Mouse (Mus musculus) lung, embryonic 14.5 days (tissue): ENCODE data around the gene Myo1g. TPM values are rescaled to one million over a fixed set of nuclear protein-coding genes. Genes with fewer than 3 reads are reported as not detected.
A peak's percentile ranks its signal among the peaks of the same experiment; 100 is the strongest.

Source experiments
- ATAC-seq: fragments of 200-750 bp; cut with Nextera tagmentation; 2 replicates; pipeline ENCODE4 v1.8.0; 2017; ENCODE audit warnings: mild to moderate bottlenecking, moderate TSS enrichment, moderate library complexity; ENCODE audit not compliant: insufficient read depth
- DNase-seq: peaks from one replicate; pipeline ENCODE4 v3.0.0-alpha.2; 2015
- H3K27ac ChIP-seq: fragments of 300-500 bp; sonication (generic); 2 replicates; pipeline ENCODE4 v1.5.1; 2014; ENCODE audit warnings: low read depth, mild to moderate bottlenecking, moderate library complexity
- H3K27me3 ChIP-seq: fragments of 300-500 bp; sonication (generic); 2 replicates; pipeline ENCODE4 v1.6.1; 2014; ENCODE audit warnings: low read length, control low read depth; ENCODE audit not compliant: insufficient read depth
- H3K36me3 ChIP-seq: fragments of 300-500 bp; sonication (generic); 2 replicates; pipeline ENCODE4 v1.6.1; 2014; ENCODE audit warnings: control low read depth; ENCODE audit not compliant: insufficient read depth
- H3K4me1 ChIP-seq: fragments of 300-500 bp; sonication (generic); 2 replicates; pipeline ENCODE4 v1.6.1; 2014; ENCODE audit warnings: antibody characterized with exemption, control low read depth; ENCODE audit not compliant: insufficient read depth
- H3K4me2 ChIP-seq: fragments of 300-500 bp; sonication (generic); 2 replicates; pipeline ENCODE4 v1.6.1; 2014; ENCODE audit warnings: mild to moderate bottlenecking
- H3K4me3 ChIP-seq: fragments of 300-500 bp; sonication (generic); 2 replicates; pipeline ENCODE4 v1.5.1; 2014; ENCODE audit warnings: low read depth, low read length
- H3K9ac ChIP-seq: fragments of 300-500 bp; sonication (generic); 2 replicates; pipeline ENCODE4 v1.6.1; 2014
- H3K9me3 ChIP-seq: fragments of 300-500 bp; sonication (generic); 2 replicates; pipeline ENCODE4 v1.6.1; 2016; ENCODE audit warnings: low read depth, low read length, control low read depth
- CTCF ChIP-seq: IDR thresholded peaks from 2 replicates; pipeline ENCODE4 v1.5.1; 2016; ENCODE audit warnings: antibody characterized with exemption, low read depth
- WGBS: fragments of 180-500 bp; shearing (Covaris S2); extraction: QIAGEN DNeasy Blood & Tissue Kit; methylation state at CpG from one replicate; pipeline ENCODE4 v1.1.7; 2014; 5-methylcytosine and 5-hydroxymethylcytosine counted together
- polyA plus RNA-seq: library from polyadenylated mRNA; unstranded; fragments of >200 nt; fragmentation: Nextera tagmentation; extraction: Ambion mirVana; gene quantifications from 2 replicates; pipeline ENCODE4 v1.2.1, GENCODE M21; 2014

The Myo1g gene
- polyA plus RNA-seq, 1 experiment from 2014 or later = 1.2 TPM

DNA sequence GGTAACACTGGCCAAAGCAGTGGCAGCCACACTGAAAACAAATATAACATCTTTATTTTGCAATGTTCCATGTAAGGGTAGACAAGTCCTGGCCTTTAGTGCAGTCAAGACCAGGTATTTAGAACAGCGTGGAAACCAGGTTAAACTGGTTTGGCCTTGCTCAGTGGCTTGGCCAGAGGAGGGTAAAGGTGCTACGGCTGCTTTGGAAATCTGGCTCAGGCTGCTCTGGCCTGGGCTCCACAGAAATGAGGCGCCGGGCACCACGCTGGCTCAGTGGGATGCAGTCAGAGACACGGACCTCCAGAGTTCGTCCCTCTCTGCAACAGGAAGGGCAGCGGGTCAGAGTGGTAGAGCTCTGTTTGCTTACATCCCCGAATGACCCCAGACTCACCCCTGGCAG is 14.2 kb downstream of the Myo1g start:
- DNase-seq (no peak), ATAC-seq (no peak)
- Histone ChIP-seq H3K4me2 (no peak overlapping the region), H3K27ac (no peak overlapping the region), H3K27me3 (no peaks in the 10 kb centered on the region), H3K4me3 (no peak overlapping the region), H3K36me3 (no peaks in the 10 kb centered on the region), H3K9ac (no peak overlapping the region), H3K9me3 (no peaks in the 10 kb centered on the region), H3K4me1 (no peaks in the 10 kb centered on the region)
- no peak for TF ChIP-seq CTCF
- WGBS = 53% methylated on average over 9 of the region's 9 CpGs

GRCm38 (mm10) chr11:6504689-6505088 is 16.1 kb downstream of the Myo1g start:
- Histone ChIP-seq H3K4me1 (no peaks in the 10 kb centered on the region), H3K27me3 (no peaks in the 10 kb centered on the region), H3K4me2 (no peak overlapping the region), H3K36me3 (no peaks in the 10 kb centered on the region), H3K9me3 (no peaks in the 10 kb centered on the region), H3K9ac (no peak overlapping the region), H3K4me3 (no peak overlapping the region), H3K27ac (no peak overlapping the region)
- no peak for TF ChIP-seq CTCF
- peak; percentile 6 for DNase-seq
- ATAC-seq = no peak
- WGBS = 65% methylated on average over 6 of the region's 6 CpGs

- no peak for DNase-seq
- TF ChIP-seq CTCF = no peak
- no peaks in the 10 kb centered on the region for H3K4me1 ChIP-seq
- H3K9me3 ChIP-seq = no peaks in the 10 kb centered on the region
- no peak overlapping the region for H3K9ac ChIP-seq
- ATAC-seq = no peak
- H3K27me3 ChIP-seq = no peaks in the 10 kb centered on the region
- H3K27ac ChIP-seq = no peak overlapping the region
- H3K36me3 ChIP-seq = no peaks in the 10 kb centered on the region
- no peak overlapping the region for H3K4me3 ChIP-seq
- H3K4me2 ChIP-seq = no peak overlapping the region
- 58% methylated on average over 3 of the region's 3 CpGs for WGBS
Measured at GRCm38 (mm10) chr11:6504226-6504625, 16.5 kb downstream of the Myo1g start.

- H3K9me3 ChIP-seq = no peaks in the 10 kb centered on the region
- H3K4me2 ChIP-seq = no peak overlapping the region
- ATAC-seq (no peak), DNase-seq (no peak)
- H3K4me3 ChIP-seq = no peak overlapping the region
- H3K27ac ChIP-seq = no peak overlapping the region
- no peaks in the 10 kb centered on the region for H3K36me3 ChIP-seq
- TF ChIP-seq CTCF = no peak
- H3K9ac ChIP-seq = no peak overlapping the region
- no peaks in the 10 kb centered on the region for H3K27me3 ChIP-seq
- WGBS = 94% methylated on average over 2 of the region's 2 CpGs
- H3K4me1 ChIP-seq = no peaks in the 10 kb centered on the region
Measured at GRCm38 (mm10) chr11:6502506-6502905, 18.3 kb downstream of the Myo1g start.

DNA sequence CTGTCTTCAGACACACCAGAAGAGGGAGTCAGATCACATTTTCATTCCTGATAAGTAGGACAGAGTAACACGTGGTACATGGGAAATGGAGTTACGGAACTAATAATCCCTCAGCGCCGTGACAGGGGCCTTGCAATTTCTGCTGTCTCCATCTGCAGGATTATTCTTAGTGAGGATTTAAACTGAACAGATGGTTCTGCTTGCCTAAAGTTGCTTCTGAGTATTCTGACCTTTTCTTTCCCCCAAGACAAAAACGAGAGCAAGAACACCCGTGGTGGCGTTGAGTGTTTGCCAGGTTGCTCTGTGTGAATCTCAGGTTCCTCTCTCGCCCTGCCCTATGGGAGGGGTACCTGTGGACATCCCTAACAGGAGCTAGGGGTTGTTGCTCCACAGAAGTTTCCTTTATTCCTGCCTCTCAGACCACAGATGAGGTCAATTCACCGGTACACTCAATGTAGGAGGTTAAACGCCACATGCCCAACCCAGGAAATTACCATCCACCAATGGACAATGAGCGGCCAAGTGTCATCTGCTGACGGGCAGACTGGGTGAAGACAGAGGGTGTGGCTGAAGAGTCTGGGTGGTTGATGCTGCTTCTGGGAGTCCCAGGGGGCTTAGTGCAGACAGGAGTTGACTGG is 23.3 kb downstream of the Myo1g start:
- TF ChIP-seq CTCF = no peak
- H3K36me3 ChIP-seq = no peaks in the 10 kb centered on the region
- no peak for DNase-seq
- no peak overlapping the region for H3K4me3 ChIP-seq
- no peak overlapping the region; the same call in 1 of the 2 replicates for H3K9ac ChIP-seq
- H3K4me1 ChIP-seq = no peaks in the 10 kb centered on the region
- no peak overlapping the region for H3K27ac ChIP-seq
- 77% methylated on average over 12 of the region's 12 CpGs for whole genome bisulfite sequencing
- no peak overlapping the region for H3K4me2 ChIP-seq
- H3K27me3 ChIP-seq = no peaks in the 10 kb centered on the region
- no peaks in the 10 kb centered on the region for H3K9me3 ChIP-seq
- ATAC-seq = no peak

DNA sequence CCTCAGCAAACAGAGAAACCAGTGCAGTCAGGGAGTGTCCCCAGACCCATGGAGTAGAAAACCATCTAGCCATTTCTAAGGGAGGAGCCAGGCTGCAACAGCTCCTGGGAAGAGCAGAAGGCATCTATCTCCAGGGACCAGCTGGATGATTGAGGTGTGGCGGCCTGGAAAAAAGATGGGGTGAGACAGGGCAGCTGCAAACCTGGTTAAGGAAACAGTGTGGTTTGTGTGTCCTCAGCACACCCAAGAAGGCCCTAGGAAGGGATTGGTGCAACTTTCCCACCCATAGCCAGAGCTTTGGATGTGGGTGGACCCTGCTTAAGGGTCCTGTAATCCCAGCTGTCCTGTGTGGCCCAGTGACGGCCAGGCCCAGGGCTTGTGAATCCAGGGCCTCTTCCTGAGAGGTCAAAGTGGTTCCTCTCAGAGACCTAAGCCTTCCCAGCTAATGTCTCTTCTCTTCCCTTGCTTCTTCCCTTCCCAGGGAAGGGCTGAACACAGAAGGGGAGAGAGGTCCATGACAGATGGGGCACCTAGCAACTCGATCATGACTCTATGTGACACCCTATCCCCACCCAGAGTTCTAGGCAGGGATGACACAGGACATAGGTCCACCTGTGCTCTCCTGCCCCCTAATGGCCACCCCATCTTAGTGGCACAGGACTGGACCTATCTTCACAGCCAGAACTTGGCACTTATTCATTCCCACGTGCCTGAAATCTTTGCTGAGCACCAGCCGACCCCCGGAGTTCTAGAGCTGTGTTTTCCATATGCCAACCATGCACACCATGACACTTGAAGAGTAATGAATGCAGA is 30.9 kb downstream of the Myo1g start:
- no peak overlapping the region for H3K27ac ChIP-seq
- H3K36me3 ChIP-seq = no peaks in the 10 kb centered on the region
- 50% methylated on average over 6 of the region's 6 CpGs for WGBS
- H3K27me3 ChIP-seq = no peaks in the 10 kb centered on the region
- ATAC-seq (no peak), DNase-seq (peak; percentile 36)
- no peak overlapping the region for H3K4me3 ChIP-seq
- H3K9me3 ChIP-seq = no peaks in the 10 kb centered on the region
- 0 out of 2 replicates have a peak, but pooled peaks cover 4% of the 10 kb centered on the region for H3K4me1 ChIP-seq
- H3K4me2 ChIP-seq = no peak overlapping the region
- peak; percentile 53 for TF ChIP-seq CTCF
- H3K9ac ChIP-seq = no peak overlapping the region

DNA sequence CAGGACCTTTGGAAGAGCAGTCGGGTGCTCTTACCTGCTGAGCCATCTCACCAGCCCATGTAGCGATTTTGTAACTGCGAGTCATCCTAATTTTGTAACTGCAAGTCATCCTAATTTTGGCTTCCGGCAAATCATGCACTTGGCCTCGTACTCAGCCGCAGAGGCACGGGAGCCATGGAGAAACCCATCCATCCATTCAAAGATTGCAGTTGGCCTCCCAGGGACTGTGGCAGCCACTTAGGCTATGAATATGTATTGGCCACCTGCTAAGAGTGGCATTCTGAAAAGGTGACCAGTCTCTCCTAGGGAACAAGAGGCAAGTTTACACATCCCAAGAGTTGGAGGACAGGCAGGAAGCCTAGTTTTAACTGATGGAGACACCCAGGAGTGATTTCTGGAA is 31.5 kb downstream of the Myo1g start:
- no peaks in the 10 kb centered on the region for H3K36me3 ChIP-seq
- 88% methylated on average over 7 of the region's 7 CpGs for WGBS
- H3K9me3 ChIP-seq = no peaks in the 10 kb centered on the region
- no peak overlapping the region for H3K9ac ChIP-seq
- TF ChIP-seq CTCF = no peak
- H3K4me3 ChIP-seq = no peak overlapping the region
- no peak overlapping the region for H3K4me2 ChIP-seq
- H3K27ac ChIP-seq = no peak overlapping the region
- DNase-seq = no peak
- H3K4me1 ChIP-seq = 0 out of 2 replicates have a peak, but pooled peaks cover 4% of the 10 kb centered on the region
- no peaks in the 10 kb centered on the region for H3K27me3 ChIP-seq
- ATAC-seq = no peak
